Mouse (Mus musculus) neural tube, embryonic 12.5 days (tissue): ENCODE results near the gene Syce2. TPM values are rescaled to one million over a fixed set of nuclear protein-coding genes. Genes with fewer than 3 reads are reported as not detected.
A peak's percentile ranks its signal among the peaks of the same experiment; 100 is the strongest.

ENCODE experiments used
- ATAC-seq: fragments of 200-750 bp; cut with Nextera tagmentation; 2 replicates; pipeline ENCODE4 v1.8.0; 2017; ENCODE audit warnings: low read depth, mild to moderate bottlenecking, moderate TSS enrichment, moderate library complexity; ENCODE audit not compliant: low FRiP score
- H3K27ac ChIP-seq: fragments of 300-500 bp; sonication (generic); 2 replicates; pipeline ENCODE4 v1.5.1; 2016
- H3K27me3 ChIP-seq: fragments of 300-500 bp; sonication (generic); replicated peaks from 2 replicates; pipeline ENCODE4 v1.6.1; 2016; ENCODE audit warnings: mild to moderate bottlenecking
- H3K36me3 ChIP-seq: fragments of 300-500 bp; sonication (generic); 2 replicates; pipeline ENCODE4 v1.6.1; 2016; ENCODE audit warnings: mild to moderate bottlenecking
- H3K4me1 ChIP-seq: fragments of 300-500 bp; sonication (generic); 2 replicates; pipeline ENCODE4 v1.6.1; 2016
- H3K4me2 ChIP-seq: fragments of 300-500 bp; sonication (generic); replicated peaks from 2 replicates; pipeline ENCODE4 v1.6.1; 2016; ENCODE audit warnings: mild to moderate bottlenecking
- H3K4me3 ChIP-seq: fragments of 300-500 bp; sonication (generic); 2 replicates; pipeline ENCODE4 v1.5.1; 2016
- H3K9ac ChIP-seq: fragments of 300-500 bp; sonication (generic); 2 replicates; pipeline ENCODE4 v1.6.1; 2016; ENCODE audit warnings: mild to moderate bottlenecking
- H3K9me3 ChIP-seq: fragments of 300-500 bp; sonication (generic); 2 replicates; pipeline ENCODE4 v1.6.1; 2016; ENCODE audit warnings: mild to moderate bottlenecking
- WGBS: fragments of 180-500 bp; shearing (Covaris S2); methylation state at CpG from one replicate; pipeline ENCODE4 v1.1.7; 2016; 5-methylcytosine and 5-hydroxymethylcytosine counted together
- polyA plus RNA-seq: library from polyadenylated mRNA; unstranded; fragments of >200 nt; fragmentation: Nextera tagmentation; extraction: Ambion mirVana; gene quantifications from 2 replicates; pipeline ENCODE4 v1.2.1, GENCODE M21; 2016

The Syce2 gene
- polyA plus RNA-seq, 1 experiment from 2014 or later: 34.9 TPM

GRCm38 (mm10) chr8:84884728-84885127 lies 12.8 kb downstream of the Syce2 start:
- Histone ChIP-seq H3K4me1 (no peaks in the 10 kb centered on the region), H3K36me3 (peaks cover 38% of the 10 kb centered on the region), H3K9me3 (no peaks in the 10 kb centered on the region), H3K27me3 (no peaks in the 10 kb centered on the region), H3K9ac (no peak overlapping the region), H3K27ac (no peak overlapping the region), H3K4me3 (no peak overlapping the region), H3K4me2 (no peak overlapping the region)
- WGBS: 84% methylated on average over 4 of the region's 4 CpGs
- no peak for ATAC-seq

GRCm38 (mm10) chr8:84888280-84888679 lies 16.4 kb downstream of the Syce2 start:
- H3K9ac ChIP-seq: no peak overlapping the region
- H3K9me3 ChIP-seq: no peaks in the 10 kb centered on the region
- H3K4me2 ChIP-seq: no peak overlapping the region
- no peaks in the 10 kb centered on the region for H3K27me3 ChIP-seq
- H3K4me3 ChIP-seq: no peak overlapping the region
- peaks cover 51% of the 10 kb centered on the region for H3K36me3 ChIP-seq
- ATAC-seq: no peak
- WGBS: 96% methylated on average over 3 of the region's 3 CpGs
- no peak overlapping the region for H3K27ac ChIP-seq
- peaks cover 7% of the 10 kb centered on the region for H3K4me1 ChIP-seq

GRCm38 (mm10) chr8:84889141-84889540 lies 17.2 kb downstream of the Syce2 start:
- H3K27ac ChIP-seq: no peak overlapping the region
- ATAC-seq: no peak
- 95% methylated on average over 1 of the region's 1 CpGs for WGBS
- H3K27me3 ChIP-seq: no peaks in the 10 kb centered on the region
- H3K4me2 ChIP-seq: no peak overlapping the region
- H3K9me3 ChIP-seq: no peaks in the 10 kb centered on the region
- no peak overlapping the region for H3K9ac ChIP-seq
- H3K36me3 ChIP-seq: peaks cover 51% of the 10 kb centered on the region
- H3K4me3 ChIP-seq: no peak overlapping the region
- H3K4me1 ChIP-seq: peaks cover 10% of the 10 kb centered on the region

- Histone ChIP-seq H3K4me3 (peak overlapping the region; percentile 70), H3K9me3 (no peaks in the 10 kb centered on the region), H3K27me3 (no peaks in the 10 kb centered on the region), H3K4me2 (peak overlapping the region; percentile 92), H3K9ac (peak overlapping the region; percentile 73), H3K27ac (no peak overlapping the region), H3K4me1 (peaks cover 12% of the 10 kb centered on the region), H3K36me3 (peaks cover 25% of the 10 kb centered on the region)
- ATAC-seq: peak; percentile 54
- WGBS: 14% methylated on average over 31 of the region's 31 CpGs
Measured at GRCm38 (mm10) chr8:84892993-84893708, 21.2 kb downstream of the Syce2 start.

- WGBS: 0% methylated on average over 11 of the region's 11 CpGs
- no peak within 1 kb of the TSS for H3K27ac ChIP-seq
- H3K27me3 ChIP-seq: no peaks in the 10 kb centered on the region
- H3K9me3 ChIP-seq: no peaks in the 10 kb centered on the region
- H3K4me2 ChIP-seq: peak within 1 kb of the TSS; percentile 92
- peaks cover 12% of the 10 kb centered on the region for H3K4me1 ChIP-seq
- ATAC-seq: peak; percentile 95
- H3K9ac ChIP-seq: peak within 1 kb of the TSS; percentile 73
- H3K36me3 ChIP-seq: peaks cover 21% of the 10 kb centered on the region
- peak within 1 kb of the TSS; percentile 70 for H3K4me3 ChIP-seq
Measured at GRCm38 (mm10) chr8:84893709-84894134, 21.8 kb downstream of the Syce2 start, which contains the start of gene Gcdh. Gene Gcdh (minus strand): TSS chr8:84893921.

- Histone ChIP-seq H3K4me2 (no peak overlapping the region), H3K27ac (no peak overlapping the region), H3K36me3 (0 out of 2 replicates have a peak, but pooled peaks cover 4% of the 10 kb centered on the region), H3K27me3 (peaks cover 1% of the 10 kb centered on the region; the same call in 1 of the 2 replicates), H3K4me1 (peaks cover 12% of the 10 kb centered on the region), H3K9me3 (no peaks in the 10 kb centered on the region), H3K9ac (no peak overlapping the region), H3K4me3 (no peak overlapping the region)
- WGBS: 90% methylated on average over 5 of the region's 5 CpGs
- no peak for ATAC-seq
Measured at GRCm38 (mm10) chr8:84895963-84896362, 24.1 kb downstream of the Syce2 start.

- H3K36me3 ChIP-seq: no peaks in the 10 kb centered on the region
- H3K4me1 ChIP-seq: peaks cover 13% of the 10 kb centered on the region
- H3K4me2 ChIP-seq: no peak overlapping the region
- H3K9ac ChIP-seq: no peak overlapping the region
- H3K4me3 ChIP-seq: no peak overlapping the region
- H3K27ac ChIP-seq: no peak overlapping the region
- peaks cover 14% of the 10 kb centered on the region; the same call in 1 of the 2 replicates for H3K27me3 ChIP-seq
- ATAC-seq: no peak
- H3K9me3 ChIP-seq: no peaks in the 10 kb centered on the region
- 76% methylated on average over 4 of the region's 4 CpGs for WGBS
Measured at GRCm38 (mm10) chr8:84901071-84901470, 29.2 kb downstream of the Syce2 start.

GRCm38 (mm10) chr8:84901752-84902151 lies 29.8 kb downstream of the Syce2 start, which contains the start of gene Klf1:
Gene Klf1 (plus strand): TSS chr8:84901928.
- no peak within 1 kb of the TSS for H3K27ac ChIP-seq
- peaks cover 14% of the 10 kb centered on the region; the same call in 1 of the 2 replicates for H3K27me3 ChIP-seq
- 77% methylated on average over 3 of the region's 3 CpGs for WGBS
- peak within 1 kb of the TSS; percentile 93 for H3K4me2 ChIP-seq
- no peaks in the 10 kb centered on the region for H3K36me3 ChIP-seq
- no peak for ATAC-seq
- H3K4me1 ChIP-seq: peaks cover 13% of the 10 kb centered on the region
- H3K9ac ChIP-seq: peak within 1 kb of the TSS; percentile 64
- peak within 1 kb of the TSS; percentile 52 for H3K4me3 ChIP-seq
- no peaks in the 10 kb centered on the region for H3K9me3 ChIP-seq

- Histone ChIP-seq H3K27ac (no peak overlapping the region), H3K9me3 (no peaks in the 10 kb centered on the region), H3K9ac (peak overlapping the region; percentile 64), H3K36me3 (no peaks in the 10 kb centered on the region), H3K4me3 (peak overlapping the region; percentile 52), H3K27me3 (peaks cover 14% of the 10 kb centered on the region; the same call in 1 of the 2 replicates), H3K4me1 (peaks cover 13% of the 10 kb centered on the region), H3K4me2 (peak overlapping the region; percentile 93)
- ATAC-seq: peak; percentile 46; the same call in 1 of the 2 replicates
- 3% methylated on average over 24 of the region's 24 CpGs for WGBS
Measured at GRCm38 (mm10) chr8:84902367-84902919, 30.5 kb downstream of the Syce2 start.

- ATAC-seq: peak; percentile 87
- Histone ChIP-seq H3K9me3 (no peaks in the 10 kb centered on the region), H3K4me2 (peak overlapping the region; percentile 93), H3K36me3 (no peaks in the 10 kb centered on the region), H3K4me1 (peaks cover 13% of the 10 kb centered on the region), H3K27ac (no peak overlapping the region), H3K9ac (peak overlapping the region; percentile 64), H3K4me3 (peak overlapping the region; percentile 52), H3K27me3 (peaks cover 14% of the 10 kb centered on the region; the same call in 1 of the 2 replicates)
- WGBS: under 1% methylated on average over 68 of the region's 68 CpGs
Measured at GRCm38 (mm10) chr8:84902920-84903661, 31.2 kb downstream of the Syce2 start.

- ATAC-seq: no peak
- no peaks in the 10 kb centered on the region for H3K36me3 ChIP-seq
- H3K4me3 ChIP-seq: no peak overlapping the region
- no peaks in the 10 kb centered on the region for H3K9me3 ChIP-seq
- no peak overlapping the region for H3K27ac ChIP-seq
- H3K9ac ChIP-seq: no peak overlapping the region
- peaks cover 21% of the 10 kb centered on the region for H3K4me1 ChIP-seq
- no peak overlapping the region for H3K4me2 ChIP-seq
- peaks cover 19% of the 10 kb centered on the region for H3K27me3 ChIP-seq
- WGBS: 90% methylated on average over 7 of the region's 7 CpGs
Measured at GRCm38 (mm10) chr8:84904351-84904750, 32.4 kb downstream of the Syce2 start.

GRCm38 (mm10) chr8:84907037-84907436 lies 35.1 kb downstream of the Syce2 start:
- Histone ChIP-seq H3K36me3 (peaks cover 18% of the 10 kb centered on the region), H3K9me3 (no peaks in the 10 kb centered on the region), H3K4me3 (no peak overlapping the region), H3K4me1 (peaks cover 22% of the 10 kb centered on the region), H3K9ac (no peak overlapping the region), H3K27me3 (peaks cover 38% of the 10 kb centered on the region), H3K27ac (no peak overlapping the region), H3K4me2 (no peak overlapping the region)
- no peak for ATAC-seq
- 91% methylated on average over 9 of the region's 9 CpGs for WGBS
